Mouse (Mus musculus) kidney, adult 2 months (tissue): ENCODE data around the gene Kif1b. TPM values are rescaled to one million over a fixed set of nuclear protein-coding genes. Genes with fewer than 3 reads are reported as not detected.

Source experiments
- DNase-seq: peaks from one replicate; pipeline ENCODE4 v3.0.0; 2021
- H3K27ac ChIP-seq: fragments of 200-500 bp; 2 replicates; pipeline ENCODE4 v1.5.1; 2012; ENCODE audit warnings: low read depth, low read length, control low read depth, inconsistent platforms; ENCODE audit not compliant: insufficient read depth
- H3K27me3 ChIP-seq: fragments of 200-500 bp; replicated peaks from 2 replicates; pipeline ENCODE4 v1.6.1; 2012; ENCODE audit warnings: mild to moderate bottlenecking, moderate library complexity, low read length, inconsistent platforms; ENCODE audit not compliant: control insufficient read depth, insufficient read depth
- H3K36me3 ChIP-seq: fragments of 200-500 bp; 2 replicates; pipeline ENCODE4 v1.6.1; 2012; ENCODE audit warnings: mild to moderate bottlenecking, moderate library complexity, low read length, inconsistent platforms; ENCODE audit not compliant: control insufficient read depth, insufficient read depth
- H3K4me1 ChIP-seq: fragments of 200-500 bp; 2 replicates; pipeline ENCODE4 v1.6.1; 2011; ENCODE audit warnings: low read length; ENCODE audit not compliant: control insufficient read depth, insufficient read depth
- H3K4me3 ChIP-seq: fragments of 200-500 bp; 2 replicates; pipeline ENCODE4 v1.5.1; 2011; ENCODE audit warnings: mild to moderate bottlenecking, low read depth, low read length, control low read depth; ENCODE audit not compliant: insufficient read depth
- CTCF ChIP-seq: fragments of 200-500 bp; conservative IDR thresholded peaks from 2 replicates; pipeline ENCODE4 v1.5.1; 2011; ENCODE audit warnings: low read depth, mild to moderate bottlenecking, control low read depth, low read length, moderate library complexity, mixed read lengths; ENCODE audit not compliant: insufficient read depth, insufficient read length
- POLR2A ChIP-seq: fragments of 200-500 bp; IDR thresholded peaks from one replicate; pipeline ENCODE4 v1.6.1; 2011; ENCODE audit warnings: low read depth, low read length, control low read depth
- WGBS: fragments of 180-500 bp; shearing (Covaris S2); methylation state at CpG from one replicate; pipeline ENCODE4 v1.1.7; 2018; 5-methylcytosine and 5-hydroxymethylcytosine counted together
- polyA plus RNA-seq: library from polyadenylated mRNA; depleted of rRNA; stranded (reverse); fragments of >200 nt; gene quantifications from 2 replicates; pipeline ENCODE4 v1.2.3, GENCODE M21; 2012; rRNA removed

The Kif1b gene
- polyA plus RNA-seq, 1 experiment, result 31.1 TPM

DNA sequence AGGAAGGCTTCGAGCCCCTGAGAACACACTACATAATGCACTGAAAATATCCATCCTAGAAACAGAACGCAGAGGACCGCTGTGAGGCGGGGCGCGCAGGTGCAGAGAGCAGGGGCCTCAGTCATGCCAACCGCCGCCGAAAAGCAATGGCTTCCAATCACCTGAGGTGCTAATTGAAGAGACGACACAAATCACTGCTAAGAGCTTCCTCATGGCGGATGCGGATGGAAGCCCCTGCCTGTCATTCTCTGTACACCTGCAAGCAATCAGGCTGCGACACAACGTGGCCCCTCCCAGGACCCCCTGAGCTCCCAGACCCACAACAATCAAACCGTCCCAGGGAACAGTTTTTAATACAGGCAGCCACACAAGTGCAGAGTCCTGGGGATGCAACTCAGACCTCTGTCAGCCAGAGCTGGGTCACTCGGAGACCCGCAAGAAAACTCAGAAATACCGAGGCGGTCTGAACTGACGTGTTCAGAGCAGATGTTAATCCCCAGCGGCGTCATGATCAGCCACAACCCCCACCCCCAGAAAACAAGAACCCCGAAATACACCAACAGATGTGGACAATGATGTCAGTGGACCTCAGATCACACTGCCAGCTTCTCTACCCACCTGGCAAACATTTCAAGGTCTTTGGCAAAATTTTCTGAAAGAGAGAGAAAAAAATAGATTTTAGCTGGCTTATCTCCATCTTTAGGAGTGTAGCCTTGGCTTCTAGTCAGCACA lies 176.3 kb downstream of the Kif1b start:
- no peak for DNase-seq
- H3K4me1 ChIP-seq, result no peaks in the 10 kb centered on the region
- TF ChIP-seq POLR2A, result no peak
- WGBS, result 93% methylated on average over 23 of the region's 23 CpGs
- no peaks in the 10 kb centered on the region for H3K27me3 ChIP-seq
- no peaks in the 10 kb centered on the region for H3K36me3 ChIP-seq
- no peak overlapping the region for H3K27ac ChIP-seq
- H3K4me3 ChIP-seq, result no peak overlapping the region

DNA sequence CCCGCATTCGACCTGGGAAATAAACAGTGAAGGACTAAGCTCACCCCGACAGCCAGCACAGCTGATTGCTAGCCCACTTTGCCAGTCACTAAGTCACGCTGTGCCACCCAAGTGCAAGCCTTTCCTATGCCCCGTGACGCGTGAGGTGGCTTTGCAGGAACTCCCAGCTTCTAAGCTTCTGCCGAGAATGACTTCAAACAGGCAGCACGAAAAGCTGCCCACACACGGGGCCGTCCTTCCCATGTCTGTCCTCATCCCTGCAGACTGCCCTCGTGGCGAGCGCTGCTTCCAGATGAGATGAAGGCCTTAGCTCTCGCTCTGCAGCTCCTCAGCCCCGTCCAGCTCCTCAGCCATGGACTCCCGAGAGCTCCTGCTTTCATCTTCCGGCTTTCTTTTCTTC lies 179.0 kb downstream of the Kif1b start:
- no peak for DNase-seq
- Histone ChIP-seq H3K36me3 (no peaks in the 10 kb centered on the region), H3K4me3 (no peak overlapping the region), H3K27me3 (no peaks in the 10 kb centered on the region), H3K4me1 (no peaks in the 10 kb centered on the region), H3K27ac (no peak overlapping the region)
- WGBS, result 89% methylated on average over 18 of the region's 18 CpGs
- TF ChIP-seq CTCF, result no peak
- no peak for TF ChIP-seq POLR2A

DNA sequence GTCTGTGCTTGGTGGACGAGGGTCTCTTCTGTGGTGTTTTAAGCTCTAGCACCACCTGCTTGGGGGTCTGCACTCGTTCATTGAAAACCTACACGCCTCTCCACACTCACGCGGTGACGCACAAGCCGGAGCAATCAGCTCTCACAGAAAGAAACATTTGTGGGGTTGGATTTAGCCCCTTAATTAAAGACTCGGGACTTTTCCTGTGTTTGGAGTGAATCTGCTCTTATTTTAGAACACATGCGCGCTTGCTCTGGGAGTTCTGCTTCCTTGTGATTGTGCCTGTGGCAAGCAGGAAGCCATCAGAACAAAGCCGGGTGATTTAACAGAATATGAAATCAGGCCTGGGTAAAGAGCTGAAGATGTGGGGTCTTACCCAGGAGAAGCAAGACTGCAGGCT lies 180.8 kb downstream of the Kif1b start, which contains the start of gene Cort:
Gene Cort, minus strand, starts transcription at position 101 of the 400 bp plus-strand sequence.
- Histone ChIP-seq H3K36me3 (no peaks in the 10 kb centered on the region), H3K4me1 (no peaks in the 10 kb centered on the region), H3K4me3 (no peak within 1 kb of the TSS), H3K27me3 (no peaks in the 10 kb centered on the region), H3K27ac (no peak within 1 kb of the TSS)
- DNase-seq, result no peak
- TF ChIP-seq POLR2A (no peak), CTCF (no peak)
- 73% methylated on average over 11 of the region's 11 CpGs for WGBS

Other genes with a start within 250 kb of the Kif1b start
- 49.3 and 55.0 TPM in 2 replicates for gene Pex14, start 207.8 kb downstream of the Kif1b start, polyA plus RNA-seq
- 20.1 and 20.8 TPM in 2 replicates for gene Dffa, start 203.5 kb downstream of the Kif1b start, polyA plus RNA-seq
- gene Cort, start 180.9 kb downstream of the Kif1b start, polyA plus RNA-seq, result not detected in 2 replicates
- gene Cenps, start 170.1 kb downstream of the Kif1b start, polyA plus RNA-seq, result 0.75 and 1.1 TPM in 2 replicates
- 122 and 126 TPM in 2 replicates for gene Pgd, start 140.9 kb downstream of the Kif1b start, polyA plus RNA-seq
- gene Ube4b, start 119.1 kb upstream of the Kif1b start, polyA plus RNA-seq, result 49.5 and 56.5 TPM in 2 replicates
- gene Rbp7, start 147.3 kb upstream of the Kif1b start, polyA plus RNA-seq, result 2.0 and 2.9 TPM in 2 replicates
- 0.18 TPM in 1 of 2 replicates, not detected in the other for gene Tmem274, start 169.7 kb upstream of the Kif1b start, polyA plus RNA-seq
- 17.9 and 21.9 TPM in 2 replicates for gene Nmnat1, start 177.5 kb upstream of the Kif1b start, polyA plus RNA-seq
- 7.7 and 8.6 TPM in 2 replicates for gene Lzic, start 177.5 kb upstream of the Kif1b start, polyA plus RNA-seq
- gene Ctnnbip1, start 210.5 kb upstream of the Kif1b start, polyA plus RNA-seq, result 20.5 and 24.4 TPM in 2 replicates